Mouse (Mus musculus): ENCODE data around the gene Ift46. TPM values are rescaled to one million over a fixed set of nuclear protein-coding genes. Genes with fewer than 3 reads are reported as not detected.
"Not testable (repeated sequence)": the region's sequence is repeated elsewhere in the genome, so short reads cannot be mapped to it uniquely, and the experiment has no call there.

The Ift46 gene
- total RNA-seq, 2 experiments from 2014 or later, result 42.6 to 50.5 TPM

- DNase-seq, result peak; percentile 84 to 86
- intact Hi-C loops (cut with DNase I), result loop anchor here (5.0 kb wide), 1 partner anchor 43 kb away; no protein-coding TSS in a partner anchor
These were observed 32.9 kb upstream of the Ift46 start, which contains the start of gene Phldb1 for GRCm38 (mm10) chr9:44734524-44735494. Gene Phldb1, minus strand, starts transcription at chr9:44735198.

GRCm38 (mm10) chr9:44735886-44736285 is 31.8 kb upstream of the Ift46 start:
- intact Hi-C loops (cut with DNase I), result no loop called here
- DNase-seq, result no peak

GRCm38 (mm10) chr9:44736301-44736700 is 31.4 kb upstream of the Ift46 start:
- no peak for DNase-seq
- intact Hi-C loops (cut with DNase I), result no loop called here

GRCm38 (mm10) chr9:44737240-44737949 is 30.3 kb upstream of the Ift46 start:
- DNase-seq, result peak; percentile 83
- intact Hi-C loops (cut with DNase I), result no loop called here

GRCm38 (mm10) chr9:44740663-44741192 is 27.0 kb upstream of the Ift46 start:
- DNase-seq, result no peak
- intact Hi-C loops (cut with DNase I), result no loop called here

- no peak for DNase-seq
- intact Hi-C loops (cut with DNase I), result loop anchor here (5.0 kb wide), 1 partner anchor 38 kb away; no protein-coding TSS in a partner anchor
These were observed 22.3 kb upstream of the Ift46 start for GRCm38 (mm10) chr9:44745371-44745770.

GRCm38 (mm10) chr9:44746666-44747065 is 21.0 kb upstream of the Ift46 start:
- DNase-seq, result no peak
- intact Hi-C loops (cut with DNase I), result loop anchor here (5.0 kb wide), 1 partner anchor 39 kb away; no protein-coding TSS in a partner anchor

GRCm38 (mm10) chr9:44747341-44747740 is 20.4 kb upstream of the Ift46 start:
- intact Hi-C loops (cut with DNase I), result loop anchor here (5.0 kb wide), 1 partner anchor 40 kb away; no protein-coding TSS in a partner anchor
- DNase-seq, result no peak

GRCm38 (mm10) chr9:44748473-44748872 is 19.2 kb upstream of the Ift46 start:
- DNase-seq, result peak in 1 of 2 experiments; percentile 39
- intact Hi-C loops (cut with DNase I), result loop anchor here (1.0 to 5.0 kb wide), 2 partner anchors 41 to 93 kb away; no protein-coding TSS in a partner anchor

GRCm38 (mm10) chr9:44760873-44761272 is 6.8 kb upstream of the Ift46 start:
- no peak for DNase-seq
- intact Hi-C loops (cut with DNase I), result no loop called here

- DNase-seq; intact Hi-C loops (cut with DNase I): not testable (repeated sequence)
These were observed 304 bp downstream of the Ift46 start for GRCm38 (mm10) chr9:44768029-44768394.

GRCm38 (mm10) chr9:44771376-44771775 is 3.7 kb downstream of the Ift46 start:
- intact Hi-C loops (cut with DNase I), result loop anchor here (5.0 kb wide), 2 partner anchors 111 to 196 kb away; partner anchors contain the start of genes Kmt2a and Ube4a
- DNase-seq, result no peak

GRCm38 (mm10) chr9:44772392-44772749 is 4.7 kb downstream of the Ift46 start:
- intact Hi-C loops (cut with DNase I), result loop anchor here (5.0 kb wide), 2 partner anchors 110 to 195 kb away; partner anchors contain the start of genes Kmt2a and Ube4a
- DNase-seq, result no peak

- intact Hi-C loops (cut with DNase I), result loop anchor here (5.0 kb wide), 2 partner anchors 109 to 194 kb away; partner anchors contain the start of genes Kmt2a and Ube4a
- peak; percentile 95 to 96 for DNase-seq
These were observed 5.3 kb downstream of the Ift46 start for GRCm38 (mm10) chr9:44772750-44773651.

GRCm38 (mm10) chr9:44792842-44793241 is 25.1 kb downstream of the Ift46 start:
- no peak for DNase-seq
- intact Hi-C loops (cut with DNase I), result no loop called here

GRCm38 (mm10) chr9:44798298-44798697 is 30.6 kb downstream of the Ift46 start:
- intact Hi-C loops (cut with DNase I), result no loop called here
- no peak for DNase-seq

- intact Hi-C loops (cut with DNase I), result no loop called here
- DNase-seq, result peak; percentile 87 to 90
These were observed 31.6 kb downstream of the Ift46 start, which contains the start of gene Tmem25 for GRCm38 (mm10) chr9:44799102-44799957. Gene Tmem25, minus strand, starts transcription at chr9:44799307.

- no peak for DNase-seq
- intact Hi-C loops (cut with DNase I), result no loop called here
These were observed 32.2 kb downstream of the Ift46 start for GRCm38 (mm10) chr9:44799958-44800324.

- intact Hi-C loops (cut with DNase I), result no loop called here
- DNase-seq, result no peak
These were observed 34.0 kb downstream of the Ift46 start for GRCm38 (mm10) chr9:44801669-44802068.

Measured in heart, postnatal 10 days (tissue).